ENCODE assay signal across 8 mouse cellular contexts in the genomic region with DNA sequence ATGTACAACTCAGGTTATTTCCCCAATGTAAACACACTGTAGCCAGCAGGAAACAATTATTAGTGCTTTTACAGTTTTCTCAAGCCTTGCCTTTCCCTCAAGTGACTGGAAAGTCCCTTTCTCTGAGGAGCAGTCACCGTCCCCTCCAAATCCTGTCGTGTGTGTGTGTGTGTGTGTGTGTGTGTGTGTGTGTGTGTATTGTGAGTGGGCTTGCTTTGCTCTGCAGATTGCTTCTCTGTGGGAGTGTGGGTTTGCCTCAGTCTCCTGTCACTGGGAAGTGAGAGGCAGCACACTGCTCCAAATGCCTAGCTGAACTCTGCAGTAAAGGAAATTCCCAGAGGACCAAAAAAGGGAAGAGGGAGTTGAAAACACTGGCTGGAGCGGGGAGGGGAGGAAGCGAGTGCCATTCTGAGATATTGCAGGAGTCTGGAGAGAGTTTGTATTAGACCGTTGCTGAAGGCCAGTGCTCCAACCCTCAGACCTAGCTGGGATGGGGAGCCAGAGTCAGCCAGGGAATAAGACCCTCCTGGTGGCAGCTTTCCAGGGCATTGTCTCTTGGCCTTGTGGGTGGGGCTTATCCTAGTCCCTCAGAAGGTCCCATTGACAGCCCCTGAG. TPM values are rescaled to one million over a fixed set of nuclear protein-coding genes. Genes with fewer than 3 reads are reported as not detected.
A peak's percentile ranks its signal among the peaks of the same experiment; 100 is the strongest.
DNase-seq lines count a peak whose midpoint lies in the region; ATAC-seq and TF ChIP-seq lines count a peak whose summit lies in the region.

No protein-coding gene starts in this region.

- ATAC-seq in kidney, postnatal 0 days (replicated peaks; ENCODE audit: low FRiP score, low read depth), result no peak; the same call in 1 of the 2 replicates

- DNase-seq in layer of hippocampus, adult 9-11 months, result peak; percentile 48
- no peak for DNase-seq in layer of hippocampus, postnatal 25 days (ENCODE audit: extremely low spot score in 1 of 2, low spot score in 1 of 2)
- DNase-seq in R1 (ENCODE audit: low read depth, low spot score), result peak; percentile 57
- DNase-seq in heart, adult 8-10 months (ENCODE audit: low spot score), result peak; percentile 70
- DNase-seq in kidney, postnatal 0 days (ENCODE audit: low spot score), result peak; percentile 94
- peak; percentile 66 to 67 for DNase-seq in lung, postnatal 4 days
- no peak for DNase-seq in urinary bladder, postnatal 25 days (ENCODE audit: low spot score)
- no peak for DNase-seq in cerebellum, adult 11-12 months

- peaks cover 14% of the 10 kb centered on the region for H3K36me3 ChIP-seq in kidney, postnatal 0 days (ENCODE audit: insufficient read depth, low read length)

- no peaks in the 10 kb centered on the region for H3K27me3 ChIP-seq in kidney, postnatal 0 days (ENCODE audit: insufficient read depth, low read length)

- 18% methylated on average over 5 of the region's 5 CpGs for WGBS in kidney, postnatal 0 days

- peak overlapping the region; percentile 80 for H3K27ac ChIP-seq in kidney, postnatal 0 days

- H3K4me2 ChIP-seq in kidney, postnatal 0 days (ENCODE audit: low read length), result no peak overlapping the region

- no peak overlapping the region for H3K4me3 ChIP-seq in kidney, postnatal 0 days (replicated peaks; ENCODE audit: low read depth, low read length)

- H3K4me1 ChIP-seq in kidney, postnatal 0 days (replicated peaks; ENCODE audit: insufficient read depth, low read length), result peaks cover 15% of the 10 kb centered on the region

- no peak overlapping the region for H3K9ac ChIP-seq in kidney, postnatal 0 days (ENCODE audit: low read depth, low read length)

- no peaks in the 10 kb centered on the region for H3K9me3 ChIP-seq in kidney, postnatal 0 days (replicated peaks; ENCODE audit: low read length)

- TF ChIP-seq CTCF in kidney, postnatal 0 days (IDR thresholded peaks at IDR 0.05; ENCODE audit: low read depth), result no peak

RNA-seq across cellular contexts. Expression of a gene that starts 12.8 kb away (rescaled TPM):
- 10 to 100 TPM; 45.2 to 49.6 TPM for total RNA-seq in layer of hippocampus, postnatal 25 days (2021)
- total RNA-seq in heart, adult 8-10 months (2022), result 10 to 100 TPM; 27.1 to 34.5 (median 29.8) TPM
- polyA plus RNA-seq in kidney, postnatal 0 days (2015; fragmentation: Nextera tagmentation; extraction: Ambion mirVana), result 30.7 and 32.3 TPM in 2 replicates

RNA-seq across cellular contexts. Expression of a gene that starts 23.1 kb away (rescaled TPM):
- 100 to 1,000 TPM in 1 of 2 experiments, 10 to 100 TPM in 1; 95.1 to 118 TPM for total RNA-seq in layer of hippocampus, postnatal 25 days (2021)
- total RNA-seq in heart, adult 8-10 months (2022), result 10 to 100 TPM; 47.2 to 63.1 (median 52.7) TPM
- 12.3 and 14.0 TPM in 2 replicates for polyA plus RNA-seq in kidney, postnatal 0 days (2015; fragmentation: Nextera tagmentation; extraction: Ambion mirVana)

Comparison
In these comparisons a context has a peak if more than half of its experiments do, and no peak if none do; other contexts are left out.
1. DNase-seq: peak in layer of hippocampus, adult 9-11 months (single experiment), R1 (single experiment), heart, adult 8-10 months (single experiment), kidney, postnatal 0 days (single experiment) and lung, postnatal 4 days (2 of 2); none in layer of hippocampus, postnatal 25 days (0 of 2), urinary bladder, postnatal 25 days (single experiment) and cerebellum, adult 11-12 months (single experiment).